Mouse (Mus musculus): ENCODE results near the gene Tectb.

Tectb gene

DNA sequence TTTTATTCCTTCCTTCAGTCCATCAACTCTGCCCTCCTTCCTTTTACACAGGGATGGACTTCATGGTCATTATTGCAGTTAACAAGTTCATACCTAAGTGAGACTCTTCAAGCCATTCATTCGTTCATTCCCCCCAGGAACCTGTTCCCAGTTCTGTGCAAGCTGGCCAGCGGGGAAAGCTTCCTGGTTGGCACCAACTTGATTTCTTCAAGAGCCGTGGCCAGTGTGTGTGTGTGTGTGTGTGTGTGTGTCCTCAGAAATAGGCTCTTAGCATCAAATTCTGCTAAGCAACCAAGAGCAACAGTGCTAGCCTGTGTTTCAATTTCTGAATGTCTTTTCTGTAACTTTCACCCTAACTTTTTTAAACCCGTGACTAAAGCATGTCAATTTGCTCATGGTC is 14.6 kb upstream of the Tectb start:
- 72% methylated on average over 4 of the region's 4 CpGs for WGBS

DNA sequence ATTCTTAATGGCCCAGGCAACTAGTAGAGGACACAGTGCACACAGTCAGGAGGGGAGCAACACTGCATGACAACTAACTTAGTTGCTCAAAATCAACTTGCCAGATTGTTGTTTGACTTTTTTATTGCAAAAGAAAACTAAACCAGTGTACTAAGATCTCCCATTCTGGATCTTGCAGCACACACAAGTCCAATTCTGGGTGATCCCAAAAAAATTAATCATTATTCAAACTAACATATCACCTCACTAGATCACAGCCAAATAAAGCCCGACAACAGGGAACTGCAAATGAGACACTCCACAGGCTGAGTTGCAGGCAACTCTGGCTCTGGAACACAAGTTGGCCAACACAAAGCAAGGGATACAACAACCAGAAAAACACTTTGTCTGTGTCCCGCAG is 13.8 kb upstream of the Tectb start:
- WGBS = 72% methylated on average over 2 of the region's 2 CpGs

DNA sequence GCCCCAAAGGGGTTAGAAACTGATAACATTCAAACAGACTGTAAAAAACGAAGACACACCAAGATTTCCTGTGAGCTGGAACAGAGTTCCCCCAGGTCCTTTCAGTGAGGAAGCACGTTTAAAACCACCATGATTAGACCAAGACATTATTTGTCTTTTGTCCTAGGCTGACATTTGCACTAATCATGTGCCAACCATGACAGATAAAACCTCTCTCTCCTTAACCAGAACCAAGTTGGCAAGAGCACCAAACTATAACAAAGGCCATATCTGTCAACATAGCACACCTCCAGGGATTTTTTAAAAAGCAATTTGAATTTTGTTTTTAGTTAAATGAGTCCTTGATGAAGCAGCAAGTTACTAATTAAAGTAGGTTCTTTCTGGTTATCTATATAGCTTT is 12.8 kb upstream of the Tectb start:
- 79% methylated on average over 2 of the region's 2 CpGs for whole genome bisulfite sequencing

DNA sequence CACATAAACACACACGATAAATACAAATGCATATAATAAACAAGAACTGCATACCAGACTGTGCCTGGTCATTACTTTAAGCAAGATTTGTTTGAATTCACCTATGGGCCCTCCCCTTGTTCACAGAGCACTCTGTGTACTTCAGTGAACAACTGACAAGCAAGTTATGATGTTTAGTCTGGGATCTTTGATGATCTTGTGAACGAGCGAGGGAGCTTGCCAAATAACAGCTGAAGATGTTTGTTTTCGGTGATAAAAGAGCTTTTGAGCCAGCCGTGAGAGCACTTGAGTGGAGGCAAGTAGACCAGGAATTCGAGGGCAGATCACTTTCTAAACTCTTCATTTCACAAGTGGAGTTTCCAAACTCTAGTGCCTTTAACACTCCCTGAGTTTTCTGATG is 12.2 kb upstream of the Tectb start:
- WGBS = 74% methylated on average over 6 of the region's 6 CpGs

DNA sequence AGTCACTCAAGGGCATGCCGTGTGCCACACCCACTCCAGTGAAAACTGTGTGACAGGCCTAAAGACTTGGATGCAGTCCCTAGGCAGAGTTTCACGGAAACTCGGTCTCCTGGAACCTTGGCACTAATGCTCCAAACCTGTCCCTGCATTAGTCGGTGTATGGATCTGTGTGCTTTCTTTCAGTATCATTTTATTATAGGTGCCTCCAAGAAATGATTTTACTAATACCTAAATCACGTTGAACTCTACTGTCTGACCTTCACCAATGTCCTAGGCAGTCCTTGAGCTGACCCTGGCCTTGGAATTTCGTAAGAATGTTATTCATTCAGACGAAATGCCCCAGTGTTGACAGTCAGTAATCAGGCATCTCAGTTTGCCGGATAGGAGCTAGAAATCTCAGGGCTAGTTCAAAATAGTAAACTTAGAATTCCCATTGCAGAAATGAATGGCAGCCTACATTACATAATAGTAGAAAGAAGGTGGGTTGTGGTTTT is 11.2 kb upstream of the Tectb start:
- 94% methylated on average over 8 of the region's 8 CpGs for WGBS

DNA sequence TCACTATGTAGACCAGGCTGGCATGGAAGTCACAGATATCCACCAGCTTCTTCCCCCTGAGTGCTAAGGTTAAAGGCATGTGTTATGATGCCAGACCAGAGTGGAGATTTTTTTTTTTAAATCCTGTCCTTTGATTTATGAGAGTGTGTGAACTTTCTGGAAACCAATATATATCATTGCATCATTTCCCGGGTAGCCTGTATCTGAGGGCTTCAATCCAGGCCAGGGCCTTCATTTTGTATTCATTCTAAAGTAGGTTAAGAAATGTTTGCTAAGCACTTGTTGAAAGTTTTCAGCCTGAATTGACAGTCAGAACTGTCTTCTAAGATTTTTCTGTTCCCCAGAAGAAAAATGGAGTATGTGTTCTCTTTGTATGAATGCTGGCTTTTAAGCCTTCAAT is 8.9 kb upstream of the Tectb start:
- 84% methylated on average over 1 of the region's 1 CpGs for WGBS

DNA sequence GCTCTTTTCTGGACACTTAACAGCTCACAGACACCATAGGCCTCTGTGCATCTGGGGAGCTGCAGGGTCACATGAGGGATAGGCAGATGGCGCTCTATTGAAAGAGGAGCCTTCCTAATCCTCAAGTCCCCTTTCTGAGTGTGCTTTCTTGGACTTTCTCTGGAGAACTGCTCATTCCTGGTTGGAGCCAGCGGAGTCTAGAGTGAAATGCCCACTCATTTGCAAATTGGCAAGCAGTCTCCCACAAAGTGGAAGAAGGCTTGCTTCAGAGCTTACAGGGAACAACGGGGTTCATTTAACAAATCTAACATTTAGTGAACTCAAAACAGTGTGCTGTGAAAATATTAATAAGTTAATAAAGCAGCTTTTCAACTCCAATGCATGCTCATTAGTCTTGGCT is 3.4 kb upstream of the Tectb start:
- WGBS = 55% methylated on average over 3 of the region's 3 CpGs

DNA sequence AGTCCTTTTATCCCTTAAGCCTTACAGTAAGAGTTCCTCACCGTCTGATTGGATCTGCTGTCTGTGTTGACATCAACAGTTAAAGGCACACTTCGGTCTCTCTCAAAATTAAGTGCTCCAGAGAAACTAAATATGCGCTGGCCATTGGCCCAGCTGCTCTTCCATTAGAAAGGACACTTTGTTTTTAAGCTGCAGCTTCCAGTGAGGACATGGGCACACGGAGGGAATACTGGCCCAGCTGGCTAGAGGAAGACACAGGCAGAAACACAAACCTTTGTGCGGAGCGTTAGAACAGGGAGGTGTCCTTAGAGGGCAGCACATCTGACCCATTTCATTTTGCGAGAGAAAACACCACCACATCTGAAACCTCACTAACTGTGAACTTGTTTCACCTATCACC is 3.9 kb downstream of the Tectb start:
- whole genome bisulfite sequencing = 47% methylated on average over 7 of the region's 7 CpGs

DNA sequence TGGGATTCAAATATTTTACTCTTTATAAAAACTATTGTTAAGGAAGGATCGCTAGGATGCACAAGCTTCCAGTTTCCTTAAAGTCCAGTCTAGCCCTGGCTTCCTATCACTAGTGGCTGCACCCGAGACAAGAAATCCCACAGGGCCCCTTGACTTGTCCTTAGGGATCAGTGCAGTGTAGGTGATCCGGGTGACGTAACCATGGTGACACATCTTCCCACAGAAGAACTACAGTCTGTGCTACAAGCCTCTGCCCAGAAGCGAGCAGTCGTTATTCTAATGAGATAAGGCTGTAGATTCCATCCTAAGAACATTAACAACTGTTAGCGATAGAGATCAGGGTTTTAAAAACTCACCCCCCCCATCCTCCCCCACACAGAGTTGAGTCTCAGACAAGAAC is 4.5 kb downstream of the Tectb start:
- 61% methylated on average over 7 of the region's 7 CpGs for WGBS

DNA sequence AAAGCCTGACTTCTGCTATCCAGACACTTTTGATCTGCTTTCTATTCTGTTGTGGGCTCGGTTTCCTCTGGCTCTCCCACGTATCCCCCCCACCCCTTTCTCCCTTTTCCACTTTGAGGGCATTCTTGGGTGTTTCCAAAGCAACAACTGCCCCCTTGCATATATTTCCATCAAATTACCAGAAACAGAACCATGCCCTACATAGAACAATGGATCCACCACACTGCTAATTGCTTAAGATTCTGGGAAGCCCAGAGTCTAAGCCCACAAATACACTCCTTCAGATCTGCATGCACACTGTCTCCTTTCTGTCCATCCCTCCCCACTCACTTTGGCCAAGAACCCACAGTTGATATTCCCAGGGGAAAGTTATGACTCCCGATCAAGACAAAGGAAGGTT is 5.1 kb downstream of the Tectb start:
- 56% methylated on average over 3 of the region's 3 CpGs for WGBS

DNA sequence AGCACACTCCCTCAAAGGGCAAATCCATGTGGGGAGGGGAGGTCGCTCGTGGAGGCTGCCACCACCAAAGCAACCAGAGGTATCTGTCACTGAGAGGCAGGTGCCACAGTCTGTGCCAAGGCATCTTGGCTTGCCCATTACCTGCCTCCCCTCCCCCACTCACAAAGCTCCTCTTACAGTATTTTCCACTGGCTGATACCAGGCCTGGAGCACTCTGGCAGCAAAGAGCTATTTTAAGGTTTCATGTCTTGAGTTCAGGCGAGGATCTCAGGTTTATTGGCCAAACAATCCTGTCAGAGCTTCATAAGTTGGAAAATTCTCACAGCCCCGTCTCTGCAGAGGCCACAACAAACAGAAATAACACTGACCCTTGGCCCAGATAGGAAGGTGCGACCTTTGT is 9.5 kb downstream of the Tectb start:
- WGBS = 89% methylated on average over 5 of the region's 5 CpGs

DNA sequence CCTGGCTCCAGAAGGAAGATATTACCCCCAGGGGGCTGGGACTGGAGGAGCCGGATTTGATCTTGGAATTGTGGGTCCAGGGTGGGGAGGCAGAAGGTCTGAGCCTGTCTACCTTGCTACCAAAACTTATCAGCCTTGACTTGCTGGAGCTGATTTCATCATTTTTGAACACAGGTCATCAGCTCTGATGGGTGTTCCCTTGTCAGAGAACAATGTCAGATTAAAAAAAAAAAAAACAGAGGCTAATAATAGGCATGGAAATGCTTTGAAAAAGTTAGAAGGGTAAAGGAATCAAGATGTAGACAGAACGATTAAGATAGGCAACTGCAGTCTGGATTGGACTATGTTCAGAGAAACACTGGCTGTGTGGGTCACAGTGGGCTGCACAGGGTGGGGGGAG is 11.1 kb downstream of the Tectb start:
- WGBS = 57% methylated on average over 2 of the region's 2 CpGs

DNA sequence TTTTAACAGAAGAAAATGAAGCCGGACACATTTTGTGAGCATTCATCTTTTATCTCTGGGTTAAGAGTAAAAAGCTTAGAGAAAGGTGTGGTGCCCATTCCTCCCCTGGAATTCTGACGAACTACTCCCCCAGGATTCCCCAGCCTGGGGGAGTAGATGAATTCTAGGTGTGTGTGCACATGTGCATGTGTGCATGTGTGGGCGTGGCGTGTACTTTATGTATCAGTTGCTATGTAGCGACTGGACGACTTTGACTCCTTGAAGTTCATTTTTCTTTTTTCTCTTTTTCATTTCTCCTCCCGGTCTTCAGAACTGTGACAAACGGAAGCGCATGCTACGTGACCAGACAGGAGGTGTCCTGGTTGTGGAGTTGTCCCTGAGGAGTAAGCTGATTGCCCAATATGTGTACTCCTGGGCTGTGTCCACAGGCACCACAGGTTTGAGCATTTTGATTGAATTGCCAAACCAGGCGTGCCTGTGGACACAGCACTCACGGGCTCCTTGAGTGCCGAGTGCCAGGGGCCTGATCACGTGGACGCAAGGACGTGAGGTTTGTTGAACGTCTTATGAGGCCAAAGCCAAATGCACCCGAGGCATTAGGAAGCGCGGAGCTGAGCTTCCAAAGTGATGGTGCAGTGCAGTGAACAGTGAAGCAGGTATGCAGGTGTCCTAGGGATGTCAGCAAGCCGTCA is 11.9 kb downstream of the Tectb start:
- WGBS = 87% methylated on average over 21 of the region's 21 CpGs

DNA sequence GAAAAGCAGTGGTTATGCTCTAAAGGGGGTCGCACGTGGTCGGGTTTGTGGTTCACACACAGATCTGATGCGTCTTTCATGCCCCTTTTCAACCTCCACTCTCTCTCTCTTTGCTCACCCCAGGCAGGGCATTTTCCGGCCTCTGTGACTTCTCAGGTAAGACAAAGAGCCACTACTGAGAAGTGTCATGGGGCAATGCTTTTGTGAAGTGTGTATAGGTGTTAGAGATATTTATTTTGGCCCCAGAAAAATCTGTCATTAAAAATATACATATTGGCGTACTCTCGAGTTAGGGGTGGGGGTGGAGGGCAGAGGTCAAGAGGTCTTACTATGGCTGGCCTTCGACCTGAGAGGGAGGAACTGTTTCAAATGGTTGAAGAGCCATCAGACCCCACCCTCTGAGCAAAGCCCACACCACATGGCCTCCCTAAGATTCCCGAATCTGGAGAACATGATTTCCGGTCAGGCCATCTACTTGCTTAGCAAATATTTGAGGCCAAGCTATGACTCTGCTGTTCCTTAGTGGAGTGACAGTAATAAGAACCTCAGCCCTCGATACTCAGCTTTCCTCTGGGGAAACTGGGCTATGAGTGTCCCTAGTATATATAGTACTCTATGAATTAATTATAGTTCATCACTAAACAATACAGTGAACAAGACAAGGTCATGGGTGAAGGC is 13.3 kb downstream of the Tectb start:
- 82% methylated on average over 11 of the region's 11 CpGs for WGBS

DNA sequence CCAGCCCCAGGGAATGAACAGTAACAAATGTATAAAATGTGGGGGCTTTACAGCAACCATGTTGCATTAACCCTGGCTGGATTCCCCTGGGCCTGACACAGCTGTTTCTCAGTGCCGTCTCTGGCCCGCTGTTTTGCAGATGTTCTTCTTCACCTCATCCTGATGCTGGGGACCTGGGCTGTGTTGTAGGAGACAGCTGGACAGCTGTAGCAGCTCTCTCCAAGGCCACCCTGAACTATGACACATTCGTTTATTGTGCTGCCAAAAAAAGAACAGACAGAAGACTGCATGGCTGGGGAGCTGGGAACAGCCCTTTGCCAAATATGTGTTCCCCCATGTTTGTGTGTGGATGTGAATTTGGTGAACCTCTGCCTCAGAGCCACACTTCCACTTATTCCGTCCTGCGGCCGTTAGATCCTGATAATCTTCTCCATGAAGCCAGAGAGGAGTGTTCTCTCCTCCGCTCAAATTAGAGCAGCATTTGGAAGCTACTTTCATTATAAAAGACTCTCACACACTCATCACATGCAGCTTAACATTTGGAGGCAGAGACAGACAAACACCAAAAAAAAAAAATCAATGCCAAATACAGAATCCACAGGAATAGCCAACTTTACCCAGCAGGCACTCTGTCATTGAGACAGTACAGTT is 14.1 kb downstream of the Tectb start:
- 53% methylated on average over 7 of the region's 7 CpGs for WGBS

DNA sequence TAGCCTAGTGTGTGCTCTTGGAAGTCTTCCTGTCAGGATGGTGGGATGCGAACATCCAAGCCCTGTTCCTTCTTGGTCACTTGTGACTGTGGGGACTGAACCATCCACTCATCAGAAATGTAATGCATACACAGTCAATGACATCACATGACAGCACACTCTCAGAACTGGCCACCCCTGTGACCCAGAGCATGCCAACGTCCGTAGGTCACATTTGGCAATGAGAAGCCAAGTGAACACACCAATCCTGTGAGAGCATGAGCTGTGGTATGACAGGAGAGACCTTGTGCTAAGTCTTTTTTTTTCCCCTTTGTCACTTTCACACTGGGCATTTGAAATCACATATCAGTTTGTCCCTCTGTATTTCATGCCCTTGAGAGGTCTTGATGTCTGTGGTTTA is 15.0 kb downstream of the Tectb start:
- 94% methylated on average over 3 of the region's 3 CpGs for WGBS

DNA sequence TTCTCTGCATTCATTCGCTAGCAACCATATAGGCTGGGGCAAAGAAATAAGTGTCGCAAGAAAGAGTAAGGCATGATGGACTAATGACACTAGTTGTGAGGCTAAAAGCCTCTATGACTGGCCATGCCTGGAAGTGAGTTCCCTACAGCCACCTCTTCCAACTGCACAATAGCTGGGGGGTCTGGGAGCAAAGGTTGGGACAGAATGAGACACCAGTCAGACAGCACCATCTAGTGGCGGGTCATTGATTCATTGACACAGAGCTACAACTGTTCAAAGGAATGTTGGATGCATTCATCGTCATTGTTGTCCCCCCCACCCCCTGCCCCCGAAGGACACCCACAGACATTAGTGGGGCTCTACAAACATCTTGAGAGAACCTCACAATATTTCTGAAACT is 17.8 kb downstream of the Tectb start:
- WGBS = 36% methylated on average over 5 of the region's 5 CpGs

DNA sequence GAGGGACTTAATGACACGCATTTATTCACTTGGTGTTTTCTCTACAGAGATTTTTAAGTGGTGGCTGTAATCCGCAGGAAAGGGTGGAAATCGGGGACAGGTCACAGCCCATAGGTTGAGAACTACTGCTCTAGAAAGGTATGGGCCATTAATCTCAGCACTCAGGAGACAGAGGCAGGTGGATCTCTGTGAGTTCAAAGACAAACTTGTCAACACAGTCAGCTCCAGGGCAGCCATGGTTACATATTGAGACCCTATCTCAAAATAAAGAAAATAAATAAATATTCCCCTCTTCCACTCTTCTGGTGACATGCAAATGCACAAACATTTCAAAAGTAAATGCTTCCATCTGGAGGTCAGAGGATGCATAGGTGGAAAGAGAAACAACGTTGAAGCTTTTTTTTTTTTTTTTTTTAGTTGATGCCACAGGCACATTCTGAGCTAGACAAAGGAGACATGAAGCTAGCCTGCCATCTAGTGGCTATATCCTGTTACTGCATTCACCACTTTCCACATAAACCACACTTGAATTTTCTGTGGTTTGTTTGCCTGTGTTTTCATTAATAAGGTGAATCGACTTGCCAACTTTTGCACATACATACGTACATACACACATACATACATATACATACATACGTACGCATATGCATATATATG is 26.1 kb downstream of the Tectb start:
- WGBS = 37% methylated on average over 8 of the region's 8 CpGs

DNA sequence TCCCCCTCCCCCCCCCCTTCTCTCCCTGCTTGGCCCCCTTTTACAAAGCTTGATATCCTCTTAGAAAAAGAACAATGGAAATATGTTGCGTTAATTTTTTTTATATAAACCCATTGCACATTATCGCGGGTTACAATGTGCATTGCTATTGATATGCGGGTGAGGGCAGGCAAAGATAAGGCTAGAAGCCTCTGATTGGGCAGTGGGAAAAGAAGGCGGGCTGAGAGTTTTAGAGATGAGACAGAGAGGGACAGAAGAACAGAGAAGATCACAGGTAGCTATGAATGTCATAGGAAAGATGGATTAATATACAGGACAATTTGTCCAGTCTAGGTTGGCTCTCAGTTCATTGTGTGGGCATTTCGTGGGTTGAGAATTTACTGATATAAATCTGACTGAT is 26.7 kb downstream of the Tectb start:
- 52% methylated on average over 6 of the region's 6 CpGs for WGBS

DNA sequence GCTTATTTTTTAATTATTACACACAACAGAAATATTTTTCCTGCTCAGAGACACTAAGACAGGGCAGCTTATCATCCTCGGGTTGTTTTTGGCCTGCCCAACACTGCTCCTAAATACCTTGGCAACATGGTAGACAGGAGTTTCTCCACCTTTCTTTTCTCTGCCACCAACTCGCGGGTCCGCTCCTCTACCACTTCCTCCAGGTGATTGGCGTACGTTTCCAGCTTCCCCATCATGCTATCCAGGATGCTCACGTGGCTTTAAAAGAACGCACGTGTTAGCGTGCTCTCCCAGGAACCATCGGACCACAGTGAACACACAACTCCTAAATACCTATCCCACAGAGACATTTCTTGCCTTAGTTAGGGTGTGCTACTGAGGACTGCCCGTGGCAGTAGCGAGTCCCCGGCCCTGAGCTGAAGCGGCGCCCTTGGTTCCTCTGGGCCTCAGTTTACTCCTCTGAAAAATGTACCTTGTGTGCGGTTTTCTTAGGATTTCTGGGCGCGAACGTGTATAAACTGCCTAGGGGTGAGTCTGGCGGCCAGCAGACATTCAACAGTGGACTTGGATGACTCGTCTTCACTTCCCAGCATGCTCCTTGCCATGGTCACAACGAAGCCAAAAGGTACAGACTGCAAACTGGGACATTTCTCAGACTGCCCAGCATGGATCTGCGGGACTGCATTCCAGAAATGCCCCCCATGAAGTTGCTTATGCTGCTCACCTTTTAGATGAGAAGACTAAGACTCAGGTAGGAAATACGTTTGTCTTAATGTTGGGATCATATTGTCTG is 27.4 kb downstream of the Tectb start:
- 68% methylated on average over 25 of the region's 25 CpGs for whole genome bisulfite sequencing

DNA sequence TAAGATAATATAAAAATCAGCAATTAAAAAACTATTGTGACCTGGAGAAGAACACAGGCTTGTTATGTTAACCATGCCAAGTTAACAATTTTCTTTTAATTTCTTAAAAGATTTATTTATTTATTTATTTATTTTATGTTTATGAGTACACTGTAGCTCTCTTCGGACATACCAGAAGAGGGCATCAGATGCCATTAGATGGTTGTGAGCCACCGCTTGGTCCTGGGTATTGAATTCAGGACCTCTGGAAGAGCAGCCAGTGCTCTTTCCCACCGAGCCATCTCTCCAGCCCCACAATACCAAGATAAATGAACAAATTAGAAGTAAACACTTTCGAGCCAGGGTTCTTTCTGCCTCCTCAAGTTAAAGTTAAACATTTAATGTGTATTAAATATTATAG is 28.1 kb downstream of the Tectb start:
- WGBS = 78% methylated on average over 4 of the region's 4 CpGs

DNA sequence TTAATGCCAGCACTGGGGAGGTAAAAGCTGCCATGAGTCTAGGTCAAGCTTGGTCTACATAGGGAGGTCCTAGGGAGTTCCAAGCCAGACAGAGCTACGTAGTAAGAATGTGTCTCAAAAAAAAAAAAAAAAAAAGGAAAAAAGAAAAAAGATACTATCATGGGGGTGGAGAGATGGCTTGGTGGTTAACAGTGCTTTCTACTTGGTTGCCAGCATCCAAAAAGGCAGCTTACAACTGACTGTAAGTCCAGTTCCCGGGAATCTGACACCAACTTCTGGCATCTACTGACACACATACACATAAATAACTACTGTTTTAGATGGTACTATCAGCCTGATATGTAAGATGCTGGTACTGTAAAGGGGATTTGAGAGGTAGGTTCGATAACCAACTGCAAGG is 28.6 kb downstream of the Tectb start:
- WGBS = 81% methylated on average over 3 of the region's 3 CpGs

Measured in cerebral cortex, adult 2 months (tissue).